Mouse (Mus musculus): ENCODE measurements around the gene Cpm. TPM values are rescaled to one million over a fixed set of nuclear protein-coding genes. Genes with fewer than 3 reads are reported as not detected.

Gene Cpm
- polyA plus RNA-seq, 1 experiment from 2014 or later, result 5.2 TPM

DNA sequence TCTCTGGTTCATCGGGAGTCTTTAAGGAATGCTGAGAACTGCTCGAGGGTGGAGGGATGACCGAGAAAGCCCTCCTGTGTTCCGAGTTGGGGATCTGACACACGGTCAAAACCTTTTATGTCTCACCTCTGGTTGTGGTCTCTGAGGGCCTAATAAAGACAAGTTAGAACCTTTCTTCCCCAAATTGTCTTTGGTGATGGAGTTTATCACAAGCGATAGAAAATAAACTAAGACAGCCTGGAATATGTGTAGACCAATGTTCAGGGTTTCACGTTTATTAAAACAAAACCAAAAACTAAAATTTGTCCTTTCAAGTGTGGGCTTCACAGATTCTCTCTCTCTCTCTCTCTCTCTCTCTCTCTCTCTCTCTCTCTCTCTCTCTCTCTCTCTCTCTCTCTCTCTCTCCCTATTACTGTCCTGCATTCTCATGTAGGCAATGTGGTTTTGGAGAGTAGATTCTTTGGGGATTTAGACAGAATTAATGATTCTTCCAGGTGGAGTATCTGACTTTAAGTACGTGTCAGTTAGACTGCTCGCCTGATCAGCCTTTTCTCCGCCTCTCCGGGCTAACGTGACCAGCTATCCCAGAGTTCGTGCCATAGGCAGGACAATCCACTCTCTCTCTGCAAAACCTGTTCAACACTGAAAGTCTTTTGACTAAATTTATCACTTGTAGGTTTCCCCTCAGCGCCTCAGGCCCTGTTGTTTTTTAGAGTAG, 35.1 kb downstream of the Cpm start:
- Histone ChIP-seq H3K9me3 (no peaks in the 10 kb centered on the region), H3K27ac (no peak overlapping the region), H3K4me2 (peak overlapping the region; percentile 19; the same call in 1 of the 2 replicates), H3K4me3 (replicated peaks) (no peak overlapping the region), H3K27me3 (no peaks in the 10 kb centered on the region), H3K4me1 (peaks cover 5% of the 10 kb centered on the region; the same call in 1 of the 2 replicates), H3K36me3 (replicated peaks) (no peaks in the 10 kb centered on the region), H3K9ac (no peak overlapping the region)
- ATAC-seq (ENCODE audit: low FRiP score), result no peak
- WGBS, result 68% methylated on average over 14 of the region's 14 CpGs

DNA sequence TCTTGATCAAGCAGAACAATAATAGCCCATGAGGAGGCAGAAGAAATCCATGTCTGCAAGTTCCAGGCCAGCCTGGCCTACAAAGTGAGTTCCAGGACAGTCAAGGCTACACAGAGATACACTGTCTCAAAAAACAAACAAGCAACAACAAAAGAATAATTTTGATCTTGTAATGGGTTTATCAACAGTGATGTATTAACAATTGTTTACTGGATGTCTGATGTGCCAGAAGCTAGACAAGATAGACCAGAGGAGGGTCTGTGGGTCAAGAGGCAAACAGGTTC, 35.6 kb downstream of the Cpm start:
- Histone ChIP-seq H3K27ac (no peak overlapping the region), H3K9ac (no peak overlapping the region), H3K4me2 (no peak overlapping the region), H3K36me3 (replicated peaks) (no peaks in the 10 kb centered on the region), H3K27me3 (no peaks in the 10 kb centered on the region), H3K4me3 (replicated peaks) (no peak overlapping the region), H3K4me1 (peaks cover 7% of the 10 kb centered on the region; the same call in 1 of the 2 replicates), H3K9me3 (no peaks in the 10 kb centered on the region)
- no peak for ATAC-seq (ENCODE audit: low FRiP score)

DNA sequence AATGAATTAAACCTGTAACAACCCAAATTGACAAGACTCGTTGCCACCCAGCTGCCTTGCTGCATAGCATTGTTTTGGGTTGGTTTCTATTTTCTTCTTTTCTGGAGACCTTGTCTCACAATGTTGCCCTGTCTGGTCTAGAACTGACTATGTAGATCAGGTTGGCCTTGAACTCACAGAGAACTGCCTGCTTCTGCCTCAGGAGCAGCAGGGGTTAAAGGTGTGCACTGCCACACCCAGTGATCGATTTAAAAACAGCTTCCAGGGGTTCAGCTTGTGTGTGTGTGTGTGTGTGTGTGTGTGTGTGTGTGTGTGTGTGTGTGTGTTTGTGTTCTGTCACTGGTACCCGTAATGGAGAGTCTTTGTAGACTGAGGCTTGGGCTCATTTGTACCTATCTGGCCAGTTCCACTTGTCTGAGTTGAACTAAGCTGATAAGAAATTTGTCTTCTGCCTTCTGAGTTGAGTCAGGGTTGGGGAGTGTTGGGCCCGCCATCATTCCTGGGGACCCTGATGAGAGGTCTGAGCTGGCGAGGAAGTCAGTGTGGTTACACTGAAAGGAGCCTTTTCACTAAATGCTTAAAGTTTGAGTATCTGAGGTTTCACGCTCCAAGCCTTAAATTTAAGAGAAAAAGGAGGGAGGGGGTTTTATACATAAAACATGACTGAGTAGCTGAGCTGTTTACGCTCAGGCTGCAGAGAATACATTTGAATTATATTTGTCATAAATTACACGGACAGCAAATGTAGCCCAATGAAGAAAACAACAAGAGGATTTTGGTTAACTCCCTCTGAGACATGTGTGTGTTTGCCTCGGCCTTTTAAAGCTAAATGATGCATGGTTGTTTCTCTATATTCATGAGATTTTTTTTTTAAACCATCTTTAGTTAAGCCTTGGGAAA, 36.3 kb downstream of the Cpm start:
- Histone ChIP-seq H3K36me3 (replicated peaks) (no peaks in the 10 kb centered on the region), H3K4me2 (no peak overlapping the region), H3K27me3 (no peaks in the 10 kb centered on the region), H3K4me3 (replicated peaks) (no peak overlapping the region), H3K9ac (no peak overlapping the region), H3K4me1 (peaks cover 7% of the 10 kb centered on the region; the same call in 1 of the 2 replicates), H3K9me3 (no peaks in the 10 kb centered on the region), H3K27ac (no peak overlapping the region)
- no peak for ATAC-seq (ENCODE audit: low FRiP score)
- WGBS, result 84% methylated on average over 9 of the region's 9 CpGs

DNA sequence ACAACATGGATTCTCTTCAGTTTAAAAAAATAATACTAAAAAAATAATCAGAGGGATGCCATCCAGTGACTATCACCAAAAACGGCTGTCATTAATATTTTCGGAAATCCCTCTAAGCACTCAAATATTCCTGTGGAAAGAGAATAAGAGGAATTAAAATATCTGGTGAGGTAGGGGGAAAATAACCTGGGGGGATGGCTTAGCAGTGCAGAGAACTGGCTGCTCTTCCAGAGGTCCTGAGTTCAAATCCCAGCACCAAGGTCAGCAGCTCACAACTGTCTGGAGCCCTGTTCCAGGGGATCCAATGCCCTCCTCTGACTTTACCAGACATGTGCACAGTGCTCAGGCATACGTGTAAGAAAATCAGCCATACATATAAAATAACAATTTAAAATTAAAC, 37.1 kb downstream of the Cpm start:
- Histone ChIP-seq H3K36me3 (replicated peaks) (no peaks in the 10 kb centered on the region), H3K27ac (no peak overlapping the region), H3K9ac (no peak overlapping the region), H3K4me2 (no peak overlapping the region), H3K4me3 (replicated peaks) (no peak overlapping the region), H3K9me3 (no peaks in the 10 kb centered on the region), H3K4me1 (peaks cover 7% of the 10 kb centered on the region; the same call in 1 of the 2 replicates), H3K27me3 (no peaks in the 10 kb centered on the region)
- 90% methylated on average over 3 of the region's 3 CpGs for WGBS
- ATAC-seq (ENCODE audit: low FRiP score), result no peak

DNA sequence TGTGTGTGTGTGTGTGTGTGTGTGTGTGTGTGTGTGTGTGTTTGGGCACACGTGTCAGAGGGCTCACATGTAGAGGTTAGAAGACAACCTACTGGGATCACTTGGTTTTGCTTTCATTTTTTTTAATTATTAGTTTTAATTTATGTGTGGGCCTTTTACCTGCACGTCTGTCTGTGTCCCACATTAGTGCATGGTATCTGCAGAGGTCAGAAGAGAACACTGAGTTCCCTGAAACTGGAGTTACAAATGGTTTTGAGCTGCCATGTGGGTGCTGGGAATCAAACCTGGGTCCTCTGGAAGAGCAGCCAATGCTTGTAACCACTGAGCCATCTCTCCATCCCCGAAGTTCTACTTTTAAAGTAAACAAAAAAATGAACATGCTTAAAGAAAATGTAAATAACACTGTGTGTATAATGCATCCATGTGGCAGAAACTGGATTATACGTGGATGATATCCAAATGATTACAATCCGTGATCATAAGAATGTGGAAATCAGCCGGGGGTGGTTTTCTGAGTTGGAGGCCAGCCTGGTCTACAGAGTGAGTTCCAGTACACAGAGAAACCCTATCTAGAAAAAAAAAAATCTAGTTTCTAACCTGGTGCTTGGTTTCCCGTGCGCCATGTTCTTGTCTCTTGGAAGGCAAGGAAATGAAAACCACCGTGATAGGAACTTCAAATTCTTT, 37.8 kb downstream of the Cpm start:
- H3K9ac ChIP-seq, result no peak overlapping the region
- H3K4me2 ChIP-seq, result no peak overlapping the region
- H3K36me3 ChIP-seq (replicated peaks), result no peaks in the 10 kb centered on the region
- WGBS, result 96% methylated on average over 9 of the region's 9 CpGs
- ATAC-seq (ENCODE audit: low FRiP score), result no peak
- H3K27me3 ChIP-seq, result 0 out of 2 replicates have a peak, but pooled peaks cover 4% of the 10 kb centered on the region
- H3K27ac ChIP-seq, result no peak overlapping the region
- H3K4me1 ChIP-seq, result peaks cover 7% of the 10 kb centered on the region; the same call in 1 of the 2 replicates
- no peak overlapping the region for H3K4me3 ChIP-seq (replicated peaks)
- no peaks in the 10 kb centered on the region for H3K9me3 ChIP-seq

DNA sequence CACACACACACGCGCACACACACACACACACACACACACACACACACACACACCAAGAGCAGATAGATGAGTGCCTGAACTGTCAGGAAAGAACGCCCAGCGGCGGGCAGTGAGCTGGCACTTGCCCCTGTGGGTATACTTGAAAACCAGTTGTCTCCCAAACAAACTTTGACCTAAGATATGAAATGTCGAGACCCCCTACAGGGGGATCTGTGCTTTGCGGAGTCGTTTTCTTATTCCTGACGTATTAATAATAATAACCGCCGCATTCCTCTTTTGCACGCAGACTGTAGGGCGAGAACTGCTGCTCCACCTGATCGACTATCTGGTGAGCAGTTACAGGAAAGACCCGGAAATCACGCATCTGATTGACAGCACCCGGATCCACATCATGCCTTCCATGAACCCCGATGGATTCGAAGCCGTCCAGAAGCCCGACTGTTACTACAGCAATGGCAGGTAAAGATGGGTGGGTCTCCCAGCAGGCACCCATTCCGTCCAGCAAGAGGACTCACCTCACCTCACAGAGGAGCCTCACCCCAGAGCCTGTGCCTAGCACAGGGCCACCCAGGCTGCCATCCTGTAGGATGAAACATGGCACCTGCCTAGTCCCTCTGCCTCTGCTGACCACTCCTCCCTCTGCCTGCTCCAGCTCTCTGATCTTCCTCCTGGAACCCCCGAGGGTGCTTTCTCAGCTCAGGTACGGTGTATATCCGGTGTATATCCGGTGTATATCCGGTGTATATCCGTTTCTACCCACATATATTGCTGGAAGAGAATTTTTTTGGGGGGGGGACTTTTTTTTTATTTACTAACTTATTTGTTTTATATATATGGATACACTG, 38.6 kb downstream of the Cpm start:
- WGBS, result 94% methylated on average over 28 of the region's 28 CpGs
- no peaks in the 10 kb centered on the region for H3K36me3 ChIP-seq (replicated peaks)
- no peak overlapping the region for H3K4me3 ChIP-seq (replicated peaks)
- peaks cover 7% of the 10 kb centered on the region; the same call in 1 of the 2 replicates for H3K4me1 ChIP-seq
- H3K9ac ChIP-seq, result no peak overlapping the region
- H3K4me2 ChIP-seq, result no peak overlapping the region
- H3K27me3 ChIP-seq, result 0 out of 2 replicates have a peak, but pooled peaks cover 4% of the 10 kb centered on the region
- no peak overlapping the region for H3K27ac ChIP-seq
- ATAC-seq (ENCODE audit: low FRiP score), result no peak
- H3K9me3 ChIP-seq, result no peaks in the 10 kb centered on the region

DNA sequence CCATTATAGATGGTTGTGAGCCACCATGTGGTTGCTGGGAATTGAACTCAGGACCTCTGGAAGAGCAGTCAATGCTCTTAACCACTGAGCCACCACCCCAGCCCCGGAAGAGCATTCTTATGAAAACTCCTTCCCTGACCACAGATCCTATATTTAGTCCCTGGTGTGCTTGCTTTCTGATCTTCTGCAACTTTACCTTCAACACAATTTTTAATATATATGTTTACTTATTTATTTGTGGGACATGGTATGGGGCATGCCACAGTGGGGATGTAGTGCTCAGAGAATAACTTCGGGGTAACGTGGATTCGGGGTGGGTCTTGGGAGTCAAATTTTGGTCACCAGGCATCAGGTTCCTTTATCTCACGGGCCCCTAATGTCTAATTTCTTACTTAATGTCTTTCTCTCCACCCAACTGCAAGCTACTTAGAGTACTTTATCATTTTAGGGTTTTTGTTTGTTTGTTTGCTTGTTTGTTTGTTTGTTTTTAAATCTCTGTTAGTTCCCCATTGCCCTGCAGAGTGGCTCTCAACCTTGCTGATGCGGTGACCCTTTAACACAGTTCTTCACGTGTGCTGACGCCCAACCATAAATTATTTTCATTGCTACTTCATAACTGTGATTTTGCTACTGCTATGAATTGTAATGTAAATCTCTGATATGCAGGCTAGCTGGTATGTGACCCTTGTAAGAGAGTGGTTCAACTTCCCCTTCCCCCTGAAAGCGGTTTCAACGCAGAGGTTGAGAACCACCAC, 39.4 kb downstream of the Cpm start:
- Histone ChIP-seq H3K9me3 (no peaks in the 10 kb centered on the region), H3K27me3 (0 out of 2 replicates have a peak, but pooled peaks cover 4% of the 10 kb centered on the region), H3K27ac (no peak overlapping the region), H3K4me3 (replicated peaks) (no peak overlapping the region), H3K4me1 (peaks cover 4% of the 10 kb centered on the region; the same call in 1 of the 2 replicates), H3K4me2 (no peak overlapping the region), H3K9ac (no peak overlapping the region), H3K36me3 (replicated peaks) (no peaks in the 10 kb centered on the region)
- WGBS, result 93% methylated on average over 10 of the region's 10 CpGs
- no peak for ATAC-seq (ENCODE audit: low FRiP score)

DNA sequence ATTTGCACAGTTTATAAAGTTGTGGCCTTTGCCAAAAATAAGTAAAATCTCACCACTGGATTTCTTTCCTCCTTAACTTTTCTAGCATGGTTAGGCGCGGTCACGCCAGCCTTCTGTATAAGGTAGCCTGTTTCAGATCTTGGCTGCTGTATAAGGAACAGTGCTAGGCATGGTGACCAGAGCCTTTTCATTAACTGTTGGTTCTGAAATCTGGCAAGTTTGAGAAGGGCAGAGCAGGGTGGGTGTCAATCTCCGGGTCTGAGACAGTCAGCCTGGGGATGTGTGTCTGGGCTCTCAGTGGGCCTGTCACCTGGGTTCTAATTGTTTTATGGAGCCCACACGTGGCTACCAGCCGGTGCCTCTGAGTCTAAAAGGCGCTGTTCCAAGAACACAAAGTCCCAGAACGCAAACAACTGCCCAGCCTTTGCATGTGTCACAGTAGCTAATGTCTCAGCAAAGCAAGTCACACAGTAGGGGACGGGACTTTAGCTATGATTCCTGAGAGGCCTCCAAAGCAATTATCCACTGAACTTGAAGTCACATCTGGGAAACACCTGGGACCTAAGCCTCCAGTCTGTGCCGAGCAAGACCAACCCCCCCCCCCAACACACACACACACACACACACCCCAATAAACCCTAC, 40.3 kb downstream of the Cpm start:
- no peak for ATAC-seq (ENCODE audit: low FRiP score)
- WGBS, result 74% methylated on average over 10 of the region's 10 CpGs
- H3K9ac ChIP-seq, result no peak overlapping the region

DNA sequence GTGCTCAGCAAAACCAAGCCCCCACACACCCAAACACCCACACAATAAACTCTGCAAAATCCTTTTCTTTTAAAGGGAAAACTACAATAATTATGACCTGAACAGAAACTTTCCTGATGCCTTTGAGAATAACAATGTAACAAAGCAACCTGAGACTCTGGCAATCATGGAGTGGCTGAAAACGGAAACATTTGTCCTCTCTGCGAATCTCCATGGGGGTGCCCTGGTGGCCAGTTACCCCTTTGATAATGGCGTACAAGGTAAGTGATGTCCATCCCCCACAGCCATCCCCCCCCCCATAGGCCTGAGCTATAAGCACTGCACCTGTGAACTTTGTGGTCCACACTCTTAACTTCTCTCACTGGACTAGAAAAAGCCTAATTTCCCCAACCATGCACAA, 40.8 kb downstream of the Cpm start:
- H3K27ac ChIP-seq, result no peak overlapping the region
- no peak overlapping the region for H3K4me2 ChIP-seq
- no peaks in the 10 kb centered on the region for H3K36me3 ChIP-seq (replicated peaks)
- 77% methylated on average over 3 of the region's 3 CpGs for WGBS
- H3K9me3 ChIP-seq, result no peaks in the 10 kb centered on the region
- no peak overlapping the region for H3K9ac ChIP-seq
- no peak for ATAC-seq (ENCODE audit: low FRiP score)
- H3K27me3 ChIP-seq, result 0 out of 2 replicates have a peak, but pooled peaks cover 7% of the 10 kb centered on the region
- H3K4me1 ChIP-seq, result 0 out of 2 replicates have a peak, but pooled peaks cover 2% of the 10 kb centered on the region
- no peak overlapping the region for H3K4me3 ChIP-seq (replicated peaks)

More for the DNA sequence above, 40.3 kb downstream of the Cpm start:
- 0 out of 2 replicates have a peak, but pooled peaks cover 7% of the 10 kb centered on the region for H3K27me3 ChIP-seq
- H3K36me3 ChIP-seq (replicated peaks), result no peaks in the 10 kb centered on the region
- no peak overlapping the region for H3K27ac ChIP-seq
- H3K4me3 ChIP-seq (replicated peaks), result no peak overlapping the region
- 0 out of 2 replicates have a peak, but pooled peaks cover 2% of the 10 kb centered on the region for H3K4me1 ChIP-seq
- no peak overlapping the region for H3K4me2 ChIP-seq
- H3K9me3 ChIP-seq, result no peaks in the 10 kb centered on the region

DNA sequence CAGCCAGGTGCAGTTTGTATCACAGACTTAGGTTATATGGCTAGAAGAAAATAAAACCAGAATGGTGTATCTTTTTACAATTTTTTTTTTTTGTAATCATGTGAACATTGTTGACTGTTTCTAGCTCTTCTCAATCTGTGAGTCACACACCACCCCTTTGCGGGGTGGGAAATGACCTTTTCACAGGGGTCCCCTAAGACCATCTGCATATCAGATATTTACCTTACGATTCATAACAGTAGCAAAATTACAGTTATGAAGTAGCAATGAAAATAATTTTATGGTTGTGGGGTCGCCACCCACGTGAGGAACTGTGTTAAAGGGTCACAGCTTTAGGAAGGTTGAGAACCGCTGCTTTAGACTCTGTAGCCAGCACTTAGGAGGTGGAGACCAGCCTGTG, 41.5 kb downstream of the Cpm start:
- 0 out of 2 replicates have a peak, but pooled peaks cover 7% of the 10 kb centered on the region for H3K27me3 ChIP-seq
- no peaks in the 10 kb centered on the region for H3K9me3 ChIP-seq
- WGBS, result 88% methylated on average over 5 of the region's 5 CpGs
- peaks cover 8% of the 10 kb centered on the region; the same call in 1 of the 2 replicates for H3K4me1 ChIP-seq
- no peak for ATAC-seq (ENCODE audit: low FRiP score)
- H3K4me3 ChIP-seq (replicated peaks), result no peak overlapping the region
- no peaks in the 10 kb centered on the region for H3K36me3 ChIP-seq (replicated peaks)
- no peak overlapping the region for H3K9ac ChIP-seq
- no peak overlapping the region for H3K4me2 ChIP-seq
- no peak overlapping the region for H3K27ac ChIP-seq

Data from forebrain, embryonic 12.5 days (tissue).